Mouse (Mus musculus): ENCODE measurements at regions not wholly inside any gene's neighbourhood (a gene's known extent, or its start where the extent isn't known, plus 50 kb on each side); places are given as distances from the start of the nearest gene placed in this dataset.

- no peak overlapping the region for H3K9ac ChIP-seq (ENCODE audit: control insufficient read depth, low read depth, low read length, poor library complexity, severe bottlenecking)
- DNase-seq (ENCODE audit: low read depth, low spot score), result no peak
- H3K9me3 ChIP-seq (replicated peaks; ENCODE audit: insufficient read depth, low read length), result no peaks in the 10 kb centered on the region
- peaks cover 2 to 3% of the 10 kb centered on the region in 2 experiments; a peak in 3 of 4 replicates for H3K27me3 ChIP-seq (ENCODE audit: control insufficient read depth in 1 of 2, insufficient read depth in 2 of 2, low read length in 2 of 2)
- TF ChIP-seq USF2 (IDR thresholded peaks at IDR 0.05; ENCODE audit: borderline replicate concordance in 1 of 2, insufficient read depth in 1 of 2, low read depth in 1 of 2, low read length in 2 of 2), result no peak
- no peaks in the 10 kb centered on the region for H3K36me3 ChIP-seq (ENCODE audit: control insufficient read depth in 1 of 2, insufficient read depth in 2 of 2, low read length in 2 of 2)
- H3K4me1 ChIP-seq (ENCODE audit: control insufficient read depth in 1 of 2, insufficient read depth in 2 of 2, low read length in 2 of 2), result no peaks in the 10 kb centered on the region
- no peaks in the 10 kb centered on the region for H3K79me2 ChIP-seq (ENCODE audit: control insufficient read depth, insufficient read depth, low read length, poor library complexity)
- H3K4me3 ChIP-seq (ENCODE audit: control insufficient read depth in 1 of 2, insufficient read depth in 1 of 2, low read depth in 2 of 2, low read length in 2 of 2), result no peak overlapping the region
- no peak overlapping the region for H3K27ac ChIP-seq (ENCODE audit: control insufficient read depth, low read depth, low read length)
Measured at GRCm38 (mm10) chr15:35240416-35241212, 882.9 kb upstream of the 9430069I07Rik start.

GRCm38 (mm10) chr15:35238691-35239090 is 881.0 kb upstream of the 9430069I07Rik start:
- no peak overlapping the region for H3K9ac ChIP-seq (ENCODE audit: control insufficient read depth, low read depth, low read length, poor library complexity, severe bottlenecking)
- TF ChIP-seq RCOR1 (IDR thresholded peaks at IDR 0.05; ENCODE audit: low read depth, low read length) (no peak), JUND (IDR thresholded peaks at IDR 0.05; ENCODE audit: low read depth, low read length) (no peak), SMC3 (IDR thresholded peaks at IDR 0.05; ENCODE audit: low read depth, low read length) (no peak)
- DNase-seq (ENCODE audit: low read depth, low spot score), result no peak
- no peaks in the 10 kb centered on the region for H3K79me2 ChIP-seq (ENCODE audit: control insufficient read depth, insufficient read depth, low read length, poor library complexity)
- H3K4me3 ChIP-seq (ENCODE audit: control insufficient read depth in 1 of 2, insufficient read depth in 1 of 2, low read depth in 2 of 2, low read length in 2 of 2), result no peak overlapping the region
- no peaks in the 10 kb centered on the region for H3K4me1 ChIP-seq (ENCODE audit: control insufficient read depth in 1 of 2, insufficient read depth in 2 of 2, low read length in 2 of 2)
- no peaks in the 10 kb centered on the region; a peak in 1 of 4 replicates for H3K27me3 ChIP-seq (ENCODE audit: control insufficient read depth in 1 of 2, insufficient read depth in 2 of 2, low read length in 2 of 2)
- H3K36me3 ChIP-seq (ENCODE audit: control insufficient read depth in 1 of 2, insufficient read depth in 2 of 2, low read length in 2 of 2), result no peaks in the 10 kb centered on the region
- H3K9me3 ChIP-seq (replicated peaks; ENCODE audit: insufficient read depth, low read length), result no peaks in the 10 kb centered on the region
- no peak overlapping the region for H3K27ac ChIP-seq (ENCODE audit: control insufficient read depth, low read depth, low read length)

DNA sequence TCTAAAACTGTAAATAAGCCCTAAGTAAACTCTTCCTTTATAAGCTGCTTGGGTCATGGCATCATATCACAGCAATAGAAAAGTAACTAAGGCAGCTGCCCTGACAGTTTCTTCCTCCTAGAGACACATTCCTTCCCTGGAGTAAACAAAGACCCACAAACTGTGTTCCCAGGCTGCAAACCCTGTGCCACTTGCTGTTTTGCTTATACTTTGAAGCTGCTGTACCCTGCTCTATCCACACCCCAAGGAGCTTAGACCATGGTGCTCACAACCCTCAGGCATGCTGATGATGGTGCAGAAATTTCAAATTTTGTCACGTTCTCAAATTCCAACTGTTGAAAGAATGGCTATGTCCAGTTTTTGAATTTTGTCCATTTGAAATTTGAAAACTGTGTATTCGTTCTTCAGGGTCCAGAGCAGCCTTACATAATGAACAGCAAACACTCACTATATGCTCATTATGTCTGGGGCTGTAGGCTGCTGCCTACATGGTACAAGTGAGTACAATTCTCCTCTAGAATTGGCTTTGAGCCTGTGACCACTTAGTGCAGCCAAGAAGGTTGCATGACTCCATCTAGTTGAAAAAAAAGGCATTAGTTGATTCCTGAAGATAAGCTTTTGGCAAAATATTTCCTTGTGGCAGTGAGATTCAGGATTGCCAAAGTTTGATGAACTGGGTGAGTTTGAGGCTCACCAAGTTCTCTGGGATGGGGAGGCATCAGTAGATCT is 876.5 kb upstream of the 9430069I07Rik start:
- Histone ChIP-seq H3K27me3 (ENCODE audit: control insufficient read depth in 1 of 2, insufficient read depth in 2 of 2, low read length in 2 of 2) (no peaks in the 10 kb centered on the region; a peak in 1 of 4 replicates), H3K36me3 (ENCODE audit: control insufficient read depth in 1 of 2, insufficient read depth in 2 of 2, low read length in 2 of 2) (no peaks in the 10 kb centered on the region), H3K27ac (ENCODE audit: control insufficient read depth, low read depth, low read length) (no peak overlapping the region), H3K9ac (ENCODE audit: control insufficient read depth, low read depth, low read length, poor library complexity, severe bottlenecking) (no peak overlapping the region), H3K4me3 (ENCODE audit: control insufficient read depth in 1 of 2, insufficient read depth in 1 of 2, low read depth in 2 of 2, low read length in 2 of 2) (no peak overlapping the region), H3K79me2 (ENCODE audit: control insufficient read depth, insufficient read depth, low read length, poor library complexity) (no peaks in the 10 kb centered on the region), H3K9me3 (replicated peaks; ENCODE audit: insufficient read depth, low read length) (no peaks in the 10 kb centered on the region), H3K4me1 (ENCODE audit: control insufficient read depth in 1 of 2, insufficient read depth in 2 of 2, low read length in 2 of 2) (no peaks in the 10 kb centered on the region)
- no peak for DNase-seq (ENCODE audit: low read depth, low spot score)
- no peak for TF ChIP-seq E2F4 (IDR thresholded peaks at IDR 0.05; ENCODE audit: borderline replicate concordance, low read depth, low read length)
- no peak for TF ChIP-seq MYB (IDR thresholded peaks at IDR 0.05; ENCODE audit: low read depth, low read length)
